Mouse (Mus musculus) neural tube, embryonic 13.5 days (tissue): Measurements from ENCODE around the gene 6430571L13Rik. TPM values are rescaled to one million over a fixed set of nuclear protein-coding genes. Genes with fewer than 3 reads are reported as not detected.
"Not testable (repeated sequence)": the region's sequence is repeated elsewhere in the genome, so short reads cannot be mapped to it uniquely, and the experiment has no call there.

ENCODE experiments used
- ATAC-seq: fragments of 200-750 bp; cut with Nextera tagmentation; 2 replicates; pipeline ENCODE4 v1.8.0; 2017; ENCODE audit warnings: low read depth, mild to moderate bottlenecking, moderate TSS enrichment, moderate library complexity
- H3K27ac ChIP-seq: fragments of 300-500 bp; sonication (generic); replicated peaks from 2 replicates; pipeline ENCODE4 v1.5.1; 2015; ENCODE audit warnings: moderate library complexity, mild to moderate bottlenecking, inconsistent platforms
- H3K27me3 ChIP-seq: fragments of 300-500 bp; sonication (generic); 2 replicates; pipeline ENCODE4 v1.6.1; 2015; ENCODE audit warnings: mild to moderate bottlenecking, inconsistent platforms
- H3K36me3 ChIP-seq: fragments of 300-500 bp; sonication (generic); 2 replicates; pipeline ENCODE4 v1.6.1; 2015; ENCODE audit warnings: mild to moderate bottlenecking, inconsistent platforms
- H3K4me1 ChIP-seq: fragments of 300-500 bp; sonication (generic); replicated peaks from 2 replicates; pipeline ENCODE4 v1.6.1; 2015; ENCODE audit warnings: inconsistent platforms
- H3K4me2 ChIP-seq: fragments of 300-500 bp; sonication (generic); 2 replicates; pipeline ENCODE4 v1.6.1; 2015; ENCODE audit warnings: inconsistent platforms, mild to moderate bottlenecking, moderate library complexity
- H3K4me3 ChIP-seq: fragments of 300-500 bp; sonication (generic); 2 replicates; pipeline ENCODE4 v1.5.1; 2015; ENCODE audit warnings: mild to moderate bottlenecking, inconsistent platforms
- H3K9ac ChIP-seq: fragments of 300-500 bp; sonication (generic); 2 replicates; pipeline ENCODE4 v1.6.1; 2015; ENCODE audit warnings: moderate library complexity, mild to moderate bottlenecking, inconsistent platforms
- H3K9me3 ChIP-seq: fragments of 300-500 bp; sonication (generic); 2 replicates; pipeline ENCODE4 v1.6.1; 2016; ENCODE audit warnings: inconsistent platforms
- WGBS: fragments of 180-500 bp; shearing (Covaris S2); methylation state at CpG from one replicate; pipeline ENCODE4 v1.1.7; 2015; 5-methylcytosine and 5-hydroxymethylcytosine counted together
- polyA plus RNA-seq: library from polyadenylated mRNA; unstranded; fragments of >200 nt; fragmentation: Nextera tagmentation; extraction: Ambion mirVana; gene quantifications from 2 replicates; pipeline ENCODE4 v1.2.1, GENCODE M21; 2015

The 6430571L13Rik gene
- polyA plus RNA-seq, 1 experiment from 2014 or later, result 6.5 TPM

- H3K4me3 ChIP-seq, result no peak overlapping the region
- peaks cover 28% of the 10 kb centered on the region for H3K4me1 ChIP-seq
- 92% methylated on average over 30 of the region's 30 CpGs for WGBS
- no peak overlapping the region for H3K9ac ChIP-seq
- no peak overlapping the region for H3K27ac ChIP-seq
- H3K4me2 ChIP-seq, result no peak overlapping the region
- no peaks in the 10 kb centered on the region for H3K9me3 ChIP-seq
- H3K36me3 ChIP-seq, result peaks cover 21% of the 10 kb centered on the region
- ATAC-seq, result no peak
- H3K27me3 ChIP-seq, result peaks cover 5% of the 10 kb centered on the region
Measured at GRCm38 (mm10) chr9:107300224-107300973, 40.0 kb upstream of the 6430571L13Rik start.

- 86% methylated on average over 17 of the region's 17 CpGs for WGBS
Measured at GRCm38 (mm10) chr9:107301554-107302331, 38.7 kb upstream of the 6430571L13Rik start.

GRCm38 (mm10) chr9:107302592-107302991, 37.8 kb upstream of the 6430571L13Rik start:
- Histone ChIP-seq H3K27ac (no peak overlapping the region), H3K4me3 (no peak overlapping the region), H3K27me3 (no peaks in the 10 kb centered on the region), H3K4me2 (no peak overlapping the region), H3K9ac (no peak overlapping the region; the same call in 1 of the 2 replicates), H3K9me3 (no peaks in the 10 kb centered on the region), H3K36me3 (peaks cover 21% of the 10 kb centered on the region), H3K4me1 (peaks cover 15% of the 10 kb centered on the region)
- 87% methylated on average over 7 of the region's 7 CpGs for WGBS
- ATAC-seq, result no peak

More at GRCm38 (mm10) chr9:107301554-107302331, 38.7 kb upstream of the 6430571L13Rik start:
- H3K4me1 ChIP-seq, result peaks cover 22% of the 10 kb centered on the region
- H3K9me3 ChIP-seq, result no peaks in the 10 kb centered on the region
- ATAC-seq, result no peak
- H3K4me3 ChIP-seq, result no peak overlapping the region
- H3K27me3 ChIP-seq, result no peaks in the 10 kb centered on the region
- H3K4me2 ChIP-seq, result no peak overlapping the region
- no peak overlapping the region for H3K9ac ChIP-seq
- no peak overlapping the region for H3K27ac ChIP-seq
- H3K36me3 ChIP-seq, result peaks cover 21% of the 10 kb centered on the region

- WGBS, result 87% methylated on average over 9 of the region's 9 CpGs
Measured at GRCm38 (mm10) chr9:107303121-107303820, 37.1 kb upstream of the 6430571L13Rik start.

GRCm38 (mm10) chr9:107303900-107304299, 36.5 kb upstream of the 6430571L13Rik start:
- no peak overlapping the region for H3K4me3 ChIP-seq
- H3K36me3 ChIP-seq, result peaks cover 21% of the 10 kb centered on the region
- ATAC-seq, result no peak
- H3K27me3 ChIP-seq, result no peaks in the 10 kb centered on the region
- WGBS, result 83% methylated on average over 5 of the region's 5 CpGs
- no peak overlapping the region for H3K27ac ChIP-seq
- no peaks in the 10 kb centered on the region for H3K9me3 ChIP-seq
- no peak overlapping the region for H3K4me2 ChIP-seq
- 0 out of 2 replicates have a peak, but pooled peaks cover 2% of the 10 kb centered on the region for H3K4me1 ChIP-seq
- H3K9ac ChIP-seq, result no peak overlapping the region

More at GRCm38 (mm10) chr9:107303121-107303820, 37.1 kb upstream of the 6430571L13Rik start:
- no peaks in the 10 kb centered on the region for H3K9me3 ChIP-seq
- ATAC-seq, result no peak
- no peak overlapping the region for H3K4me2 ChIP-seq
- peaks cover 21% of the 10 kb centered on the region for H3K36me3 ChIP-seq
- H3K27ac ChIP-seq, result no peak overlapping the region
- peaks cover 8% of the 10 kb centered on the region for H3K4me1 ChIP-seq
- no peak overlapping the region for H3K9ac ChIP-seq
- H3K27me3 ChIP-seq, result no peaks in the 10 kb centered on the region
- H3K4me3 ChIP-seq, result no peak overlapping the region

- ATAC-seq, result no peak
- H3K9me3 ChIP-seq, result no peaks in the 10 kb centered on the region
- H3K4me3 ChIP-seq, result no peak overlapping the region
- H3K27ac ChIP-seq, result no peak overlapping the region
- H3K36me3 ChIP-seq, result peaks cover 21% of the 10 kb centered on the region
- no peaks in the 10 kb centered on the region for H3K4me1 ChIP-seq
- H3K4me2 ChIP-seq, result no peak overlapping the region
- H3K27me3 ChIP-seq, result no peaks in the 10 kb centered on the region
- H3K9ac ChIP-seq, result no peak overlapping the region
- WGBS, result 96% methylated on average over 3 of the region's 3 CpGs
Measured at GRCm38 (mm10) chr9:107304383-107304782, 36.0 kb upstream of the 6430571L13Rik start.

GRCm38 (mm10) chr9:107305012-107305411, 35.4 kb upstream of the 6430571L13Rik start:
- Histone ChIP-seq H3K36me3 (peaks cover 21% of the 10 kb centered on the region), H3K4me1 (no peaks in the 10 kb centered on the region), H3K27me3 (no peaks in the 10 kb centered on the region), H3K9ac (no peak overlapping the region), H3K9me3 (no peaks in the 10 kb centered on the region), H3K27ac (no peak overlapping the region), H3K4me2 (no peak overlapping the region), H3K4me3 (no peak overlapping the region)
- 84% methylated on average over 4 of the region's 4 CpGs for WGBS
- no peak for ATAC-seq

- no peak overlapping the region for H3K9ac ChIP-seq
- no peaks in the 10 kb centered on the region for H3K9me3 ChIP-seq
- no peak overlapping the region for H3K27ac ChIP-seq
- H3K36me3 ChIP-seq, result peaks cover 14% of the 10 kb centered on the region
- WGBS, result 75% methylated on average over 13 of the region's 13 CpGs
- no peak for ATAC-seq
- H3K4me3 ChIP-seq, result no peak overlapping the region
- H3K4me1 ChIP-seq, result no peaks in the 10 kb centered on the region
- H3K4me2 ChIP-seq, result no peak overlapping the region
- no peaks in the 10 kb centered on the region for H3K27me3 ChIP-seq
Measured at GRCm38 (mm10) chr9:107305601-107306542, 34.5 kb upstream of the 6430571L13Rik start.

GRCm38 (mm10) chr9:107306673-107307072, 33.7 kb upstream of the 6430571L13Rik start:
- ATAC-seq, H3K27ac ChIP-seq, H3K36me3 ChIP-seq, H3K27me3 ChIP-seq, H3K9ac ChIP-seq, H3K4me3 ChIP-seq, H3K4me2 ChIP-seq, H3K9me3 ChIP-seq, H3K4me1 ChIP-seq: not testable (repeated sequence)
- WGBS, result 100% methylated on average over 1 of the region's 1 CpGs

- Histone ChIP-seq H3K4me3 (no peak overlapping the region), H3K4me1 (no peaks in the 10 kb centered on the region), H3K27me3 (no peaks in the 10 kb centered on the region), H3K9me3 (no peaks in the 10 kb centered on the region), H3K9ac (no peak overlapping the region), H3K36me3 (no peaks in the 10 kb centered on the region), H3K4me2 (no peak overlapping the region), H3K27ac (no peak overlapping the region)
- WGBS, result 91% methylated on average over 11 of the region's 11 CpGs
- ATAC-seq, result no peak
Measured at GRCm38 (mm10) chr9:107307099-107307872, 33.1 kb upstream of the 6430571L13Rik start.

GRCm38 (mm10) chr9:107307886-107308285, 32.5 kb upstream of the 6430571L13Rik start:
- Histone ChIP-seq H3K27ac (no peak overlapping the region), H3K4me1 (no peaks in the 10 kb centered on the region), H3K4me3 (no peak overlapping the region), H3K4me2 (no peak overlapping the region), H3K9ac (no peak overlapping the region), H3K9me3 (no peaks in the 10 kb centered on the region), H3K27me3 (no peaks in the 10 kb centered on the region), H3K36me3 (no peaks in the 10 kb centered on the region)
- WGBS, result 60% methylated on average over 12 of the region's 12 CpGs
- ATAC-seq, result no peak
